Mouse (Mus musculus): ENCODE results near the gene Efcab11.
A peak's percentile ranks its signal among the peaks of the same experiment; 100 is the strongest.

Gene Efcab11

DNA sequence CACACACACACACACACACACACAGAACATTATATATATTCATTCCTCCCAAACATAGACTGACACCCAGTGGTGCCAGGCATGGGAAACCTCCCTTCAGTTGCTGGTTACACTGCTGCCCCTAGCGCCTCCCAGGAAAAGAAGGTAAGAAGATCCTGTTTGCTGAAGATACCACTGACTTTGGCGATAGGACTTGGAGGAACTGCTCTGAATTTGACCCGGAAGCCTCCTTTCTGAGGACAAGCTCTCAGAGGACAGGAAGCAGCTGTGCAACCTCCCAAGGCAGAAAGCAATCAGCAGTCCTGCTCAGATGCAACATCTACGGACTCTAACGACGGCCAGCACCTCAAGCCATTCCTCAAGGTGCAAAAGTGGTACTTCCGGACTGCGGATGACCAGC, 142.6 kb downstream of the Efcab11 start:
- no peak for DNase-seq

GRCm38 (mm10) chr12:99739211-99739610, 145.0 kb downstream of the Efcab11 start:
- DNase-seq: no peak

- no peak for DNase-seq
Observed at GRCm38 (mm10) chr12:99738256-99738655, 146.0 kb downstream of the Efcab11 start.

DNA sequence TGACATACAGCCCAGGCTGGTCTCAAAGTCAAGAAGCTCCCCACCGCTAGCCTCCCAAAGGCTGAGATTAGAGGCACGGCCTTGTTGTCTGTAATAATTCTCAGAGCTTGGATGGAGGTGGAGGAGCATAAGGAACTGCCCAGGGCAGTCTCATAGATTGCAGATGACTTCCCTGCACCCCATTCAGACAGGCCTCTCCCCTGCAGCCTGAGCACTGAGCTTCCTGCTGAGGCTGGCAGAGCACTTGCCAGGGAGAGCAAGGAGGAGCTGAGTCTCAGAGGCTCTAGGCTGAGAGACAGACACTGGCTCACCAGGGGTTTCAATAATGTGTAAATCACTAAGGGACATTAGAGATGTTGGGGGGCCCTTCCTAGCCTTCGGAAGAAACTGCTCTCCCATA, 147.3 kb downstream of the Efcab11 start:
- DNase-seq: no peak

- DNase-seq: peak; percentile 40
Observed at GRCm38 (mm10) chr12:99735172-99735571, 149.1 kb downstream of the Efcab11 start.

GRCm38 (mm10) chr12:99724206-99724605, 160.0 kb downstream of the Efcab11 start:
- no peak for DNase-seq

DNA sequence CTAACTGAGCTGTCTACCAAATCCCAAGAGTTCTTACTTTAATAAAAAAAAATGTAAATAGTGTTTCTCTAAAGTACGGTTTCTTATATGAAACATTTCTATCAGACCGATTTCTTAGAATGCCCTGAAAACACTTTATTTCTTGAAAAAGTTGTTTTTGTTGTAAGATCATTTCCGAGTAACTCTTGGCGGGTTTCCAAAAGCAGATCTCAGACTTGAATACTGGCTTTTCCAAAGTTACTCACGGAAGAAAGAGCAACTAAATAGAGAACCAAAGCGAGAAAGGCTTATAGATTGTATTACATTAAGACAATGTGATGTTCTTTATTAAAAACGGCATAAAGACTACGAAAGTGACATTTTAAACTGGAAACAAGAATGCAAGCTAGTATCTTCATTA, 160.4 kb downstream of the Efcab11 start:
- no peak for DNase-seq

GRCm38 (mm10) chr12:99721318-99721717, 162.9 kb downstream of the Efcab11 start:
- DNase-seq: no peak

GRCm38 (mm10) chr12:99719777-99720176, 164.5 kb downstream of the Efcab11 start:
- DNase-seq: no peak

DNA sequence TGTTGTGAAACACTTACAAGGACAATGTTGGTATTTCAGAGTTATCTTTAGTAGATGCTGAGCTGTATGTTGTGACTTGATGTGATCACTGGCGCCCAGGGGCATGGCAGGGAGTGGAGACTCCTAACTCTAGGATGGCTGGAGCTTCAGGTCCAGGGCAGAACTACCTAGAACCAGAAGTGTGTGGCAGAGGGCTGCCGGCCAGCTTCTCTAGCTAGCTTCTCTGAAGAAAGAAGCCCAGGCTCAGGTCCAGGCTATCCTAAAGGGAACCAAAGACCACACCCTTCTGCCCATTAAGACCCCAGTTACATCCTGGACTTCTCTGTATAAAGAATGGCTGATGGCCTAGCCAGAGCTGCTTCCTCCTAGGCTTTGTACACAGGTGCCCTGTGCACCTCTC, 166.1 kb downstream of the Efcab11 start:
- no peak for DNase-seq

- DNase-seq: no peak
Observed at GRCm38 (mm10) chr12:99716038-99716610, 168.1 kb downstream of the Efcab11 start.

DNA sequence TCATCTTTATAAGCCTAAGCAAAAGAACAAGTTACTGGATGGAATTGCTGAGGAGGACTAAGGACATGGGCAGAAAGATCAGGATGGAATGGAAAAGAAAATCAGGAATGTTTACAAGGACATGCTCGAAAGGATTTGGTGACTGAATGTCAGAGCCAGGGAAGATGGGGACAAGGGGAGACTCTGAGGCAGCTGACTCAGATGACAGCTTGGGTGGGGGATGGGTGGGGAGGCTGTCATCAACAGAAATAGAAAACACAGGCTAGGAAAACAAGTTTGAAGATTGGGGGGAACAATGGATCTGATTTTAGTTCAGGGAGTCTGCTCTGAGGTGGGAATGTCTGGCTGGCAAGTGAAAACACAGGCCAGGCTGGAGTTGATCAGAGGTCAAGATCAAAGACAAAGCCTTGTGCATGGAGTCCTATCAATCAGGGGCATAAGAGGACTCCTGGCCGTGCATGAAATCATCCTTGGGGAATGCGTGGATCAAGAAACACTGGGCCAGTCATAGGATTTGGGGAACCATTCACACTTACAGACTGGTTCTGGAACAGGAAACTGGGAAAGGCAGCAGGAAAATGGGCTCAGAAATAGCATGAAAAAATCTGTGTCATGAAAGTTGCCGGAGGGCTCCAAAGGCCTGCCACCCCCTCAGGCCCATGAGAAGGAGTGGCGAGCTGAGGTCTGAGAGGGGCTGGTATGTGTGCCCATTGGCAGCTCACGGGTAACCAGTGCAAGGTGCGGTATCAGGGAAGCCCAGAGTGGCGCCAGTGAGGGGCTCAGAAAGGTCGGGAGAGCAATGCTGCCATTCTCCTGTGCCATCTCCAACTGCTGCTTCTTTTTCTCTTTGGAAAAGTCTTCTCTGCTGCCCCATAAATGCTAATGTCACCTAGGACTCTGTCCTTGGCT, 168.9 kb downstream of the Efcab11 start:
- no peak for DNase-seq

DNA sequence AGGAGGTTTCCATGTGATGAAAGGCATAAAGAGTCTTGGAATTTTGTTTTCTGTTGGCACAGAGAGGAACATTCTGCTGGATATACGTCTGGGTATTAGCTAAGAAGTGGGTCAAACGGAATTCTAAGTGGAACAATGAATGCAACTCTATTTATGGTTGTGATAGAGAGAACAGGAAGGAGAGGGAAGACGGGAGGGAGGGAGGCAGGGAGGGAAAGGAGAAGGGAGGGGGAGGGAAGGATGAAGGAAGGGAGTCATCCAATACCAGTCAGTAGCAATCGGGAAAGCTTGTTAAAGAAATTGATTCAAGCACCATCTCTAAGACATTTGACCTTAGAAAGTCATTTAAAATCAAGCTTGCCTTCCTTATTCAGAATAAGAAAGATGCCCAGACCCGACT, 172.0 kb downstream of the Efcab11 start:
- peak; percentile 29 for DNase-seq

- DNase-seq: no peak
Observed at GRCm38 (mm10) chr12:99702248-99702647, 182.0 kb downstream of the Efcab11 start.

DNA sequence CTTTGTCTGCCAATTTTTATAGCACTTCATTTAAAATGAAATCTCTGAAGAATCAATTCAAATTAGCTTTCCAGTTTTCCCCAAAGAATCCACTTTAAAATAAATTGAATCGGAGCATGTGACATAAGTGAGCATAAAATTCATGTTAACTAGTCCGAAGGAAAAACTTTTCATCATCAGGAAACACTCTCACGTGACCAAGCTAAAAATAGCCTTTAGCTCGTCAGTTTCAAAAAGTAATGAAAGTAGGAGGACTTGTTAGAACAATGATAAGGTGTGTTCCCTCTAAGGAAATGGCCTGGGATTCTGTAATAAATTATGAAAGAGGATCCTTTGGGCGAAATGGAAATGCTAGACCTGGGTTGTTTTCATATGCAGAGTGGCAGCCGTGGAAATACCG, 183.9 kb downstream of the Efcab11 start:
- no peak for DNase-seq

- no peak for DNase-seq
Observed at GRCm38 (mm10) chr12:99699379-99700023, 184.7 kb downstream of the Efcab11 start.

- DNase-seq: no peak
Observed at GRCm38 (mm10) chr12:99694066-99694465, 190.2 kb downstream of the Efcab11 start.

- DNase-seq: no peak
Observed at GRCm38 (mm10) chr12:99686418-99686992, 197.7 kb downstream of the Efcab11 start.

DNA sequence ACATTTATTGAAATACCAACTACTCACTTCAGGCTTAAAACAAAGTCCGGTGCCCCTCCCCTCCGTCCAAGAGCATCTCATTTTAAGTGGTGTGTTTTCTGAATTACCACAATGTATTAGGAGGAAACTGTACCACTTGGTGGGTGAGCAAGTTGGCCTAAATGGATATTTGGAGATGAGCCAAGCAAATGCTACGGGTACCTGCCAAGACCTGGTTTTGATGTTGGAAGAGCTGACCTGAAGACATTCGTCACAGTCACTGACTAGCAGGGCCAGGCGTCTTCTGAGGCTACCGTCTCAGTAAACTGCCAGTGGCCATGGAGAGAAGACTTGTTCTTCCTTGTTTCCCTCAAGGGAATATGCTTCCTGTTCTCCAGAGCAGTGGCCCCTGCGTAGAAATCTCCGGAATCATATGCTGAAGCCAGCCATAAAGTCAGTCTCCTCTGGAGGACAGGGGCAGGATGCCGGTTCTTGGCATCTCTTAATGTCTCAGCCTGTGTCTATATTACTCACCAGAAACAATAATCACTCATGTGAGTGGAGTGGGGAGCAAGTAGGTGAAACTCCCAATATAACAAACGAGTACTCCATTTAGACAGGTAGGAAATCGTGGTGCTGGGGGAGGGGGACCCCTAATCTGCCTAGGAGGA, 198.7 kb downstream of the Efcab11 start:
- no peak for DNase-seq

GRCm38 (mm10) chr12:99681681-99682080, 202.6 kb downstream of the Efcab11 start:
- no peak for DNase-seq

DNA sequence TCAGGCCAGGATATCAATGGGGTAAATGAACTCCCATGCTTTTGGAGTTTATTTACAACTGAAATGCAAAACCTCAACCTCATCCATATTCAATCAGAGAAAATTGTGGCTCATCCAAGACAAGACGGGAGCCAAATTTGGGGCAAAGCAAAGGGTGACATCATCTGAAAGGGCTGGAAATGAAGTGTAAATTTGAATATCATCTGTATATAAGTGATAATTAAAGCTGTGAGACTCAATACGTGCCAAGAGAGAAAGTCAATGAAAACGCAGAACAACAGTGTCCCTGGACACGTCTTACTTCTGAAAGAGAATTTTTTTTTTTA, 212.4 kb downstream of the Efcab11 start:
- DNase-seq: no peak

DNA sequence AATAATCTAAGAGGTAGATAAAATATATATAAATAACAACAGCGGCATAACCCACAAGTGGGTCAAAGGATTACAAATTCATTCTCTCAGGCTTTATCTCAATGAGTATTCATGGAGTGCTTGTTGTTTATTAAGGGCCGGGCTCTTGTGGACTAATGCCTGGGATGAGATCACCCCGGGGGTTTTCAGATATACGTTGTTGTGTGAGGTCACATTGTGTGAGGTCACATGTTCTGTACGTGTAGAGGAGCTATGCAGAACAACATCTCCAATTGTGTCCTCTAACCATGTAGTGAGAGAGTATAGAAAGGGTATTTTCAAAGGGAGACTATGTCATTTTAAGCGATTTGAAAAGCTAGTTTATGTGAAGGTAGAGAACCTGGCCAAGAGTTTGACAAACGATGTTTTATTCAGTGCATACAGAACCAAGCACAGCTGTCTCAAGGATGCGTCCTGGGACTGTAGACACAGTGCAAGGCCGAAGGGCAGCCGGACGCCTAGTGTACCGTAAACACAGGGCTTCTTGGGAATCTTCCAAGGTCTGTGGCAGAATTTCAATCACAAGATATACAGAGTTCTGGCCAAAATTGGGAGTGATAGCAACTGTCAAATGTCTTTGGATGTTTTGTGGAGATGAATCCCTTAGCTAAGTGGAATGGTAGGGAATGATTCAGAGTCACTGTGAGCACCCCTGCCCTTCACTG, 212.9 kb downstream of the Efcab11 start:
- DNase-seq: peak; percentile 18

- DNase-seq: no peak
Observed at GRCm38 (mm10) chr12:99670762-99671152, 213.5 kb downstream of the Efcab11 start.

All from retina, postnatal 1 day (tissue).